Mouse (Mus musculus) spleen, adult 2 months (tissue): Measurements from ENCODE around the gene Brd3os.

ENCODE experiments used
- CTCF ChIP-seq: fragments of 200-500 bp; IDR thresholded peaks from 2 replicates; pipeline ENCODE4 v1.5.1; 2011; ENCODE audit warnings: mild to moderate bottlenecking, inconsistent platforms; ENCODE audit not compliant: insufficient read depth, insufficient read length, insufficient replicate concordance; ENCODE audit errors: extremely low read depth
- POLR2A ChIP-seq: fragments of 200-500 bp; IDR thresholded peaks from 2 replicates; pipeline ENCODE4 v1.6.1; 2011; ENCODE audit warnings: low read depth, low read length, inconsistent platforms

DNA sequence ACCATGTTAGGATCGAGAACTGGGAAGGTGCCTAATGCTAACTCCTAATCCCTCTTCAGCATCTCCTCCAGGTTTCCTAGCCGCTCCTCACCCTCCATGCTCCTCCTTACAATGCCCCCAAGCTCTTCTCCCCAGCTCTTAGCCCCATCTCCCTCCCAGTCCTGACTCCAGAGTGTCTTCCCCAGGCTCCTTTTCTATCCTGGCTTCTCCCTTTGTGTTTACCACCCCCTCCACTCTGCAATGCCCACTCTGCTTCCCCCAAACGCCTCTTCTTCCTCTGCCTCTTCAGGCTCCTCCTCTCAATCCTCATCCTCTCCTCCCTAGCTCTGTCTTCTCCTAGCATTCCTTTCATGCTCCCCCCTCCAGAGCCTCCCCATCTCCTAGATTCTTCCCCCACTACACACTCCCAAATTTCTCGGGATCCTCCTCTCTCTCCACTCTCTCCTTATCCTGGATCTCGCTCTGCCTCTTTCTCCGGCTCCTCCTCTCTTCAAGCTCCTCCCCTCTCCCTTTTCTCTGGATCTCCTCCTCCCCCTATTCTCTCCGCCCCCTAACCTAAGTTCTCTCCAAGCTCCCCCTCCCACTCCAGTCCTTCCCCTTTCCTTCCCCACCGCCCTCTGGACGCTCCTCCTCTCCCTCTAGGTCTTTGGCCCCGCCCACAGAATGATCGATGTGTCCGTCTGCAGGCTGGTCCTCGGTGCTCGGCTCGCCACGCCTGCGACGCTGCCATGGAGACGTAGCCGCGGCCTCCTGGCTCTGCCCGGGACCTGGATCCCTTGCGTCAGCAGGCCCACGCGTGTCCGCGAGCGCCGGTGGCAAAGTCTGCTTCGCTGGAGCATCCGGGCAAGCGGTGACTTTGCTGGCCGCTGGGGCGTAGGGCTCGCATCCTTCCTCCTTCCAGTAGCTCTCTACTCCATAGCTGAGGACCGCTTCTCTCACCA lies at the start of gene Brd3os:
- TF ChIP-seq CTCF (no peak), POLR2A (no peak)
